Mouse (Mus musculus): Measurements from ENCODE around the gene Ifnar1.

GRCm38 (mm10) chr16:91555017-91555605 lies 70.1 kb downstream of the Ifnar1 start:
- TF ChIP-seq CTCF (IDR thresholded peaks at IDR 0.05; ENCODE audit: low read depth, low read length) (no peak), POLR2A (IDR thresholded peaks at IDR 0.05; ENCODE audit: insufficient read depth, low read length) (no peak)
